Mouse (Mus musculus) erythroblast, embryonic 14.5 days (primary cell): ENCODE results near the gene Mpp4.

ENCODE experiments used
- GATA1 ChIP-seq: IDR thresholded peaks from 2 replicates; pipeline ENCODE4 v1.6.1; 2012; ENCODE audit warnings: low read length, inconsistent platforms, mixed read lengths
- TAL1 ChIP-seq: IDR thresholded peaks from 3 replicates; pipeline ENCODE4 v1.6.1; 2012; ENCODE audit warnings: low read length, inconsistent platforms, mixed read lengths

GRCm38 (mm10) chr1:59167654-59168425 is 4.7 kb upstream of the Mpp4 start:
- no peak for TF ChIP-seq GATA1
- TF ChIP-seq TAL1: no peak
